Mouse (Mus musculus) forebrain, embryonic 15.5 days (tissue): ENCODE results near the gene Oca2. TPM values are rescaled to one million over a fixed set of nuclear protein-coding genes. Genes with fewer than 3 reads are reported as not detected.
A peak's percentile ranks its signal among the peaks of the same experiment; 100 is the strongest.

Source experiments
- ATAC-seq: fragments of 200-750 bp; cut with Nextera tagmentation; replicated peaks from 2 replicates; pipeline ENCODE4 v1.8.0; 2017; ENCODE audit warnings: mild to moderate bottlenecking, moderate TSS enrichment, moderate library complexity
- H3K27ac ChIP-seq: fragments of 300-500 bp; sonication (generic); replicated peaks from 2 replicates; pipeline ENCODE4 v1.5.1; 2015; ENCODE audit warnings: mild to moderate bottlenecking, inconsistent platforms
- H3K27me3 ChIP-seq: fragments of 300-500 bp; sonication (generic); 2 replicates; pipeline ENCODE4 v1.6.1; 2015; ENCODE audit warnings: inconsistent platforms
- H3K36me3 ChIP-seq: fragments of 300-500 bp; sonication (generic); 2 replicates; pipeline ENCODE4 v1.6.1; 2015; ENCODE audit warnings: mild to moderate bottlenecking, inconsistent platforms
- H3K4me1 ChIP-seq: fragments of 300-500 bp; sonication (generic); 2 replicates; pipeline ENCODE4 v1.6.1; 2015; ENCODE audit warnings: inconsistent platforms
- H3K4me2 ChIP-seq: fragments of 300-500 bp; sonication (generic); replicated peaks from 2 replicates; pipeline ENCODE4 v1.6.1; 2015; ENCODE audit warnings: mild to moderate bottlenecking, inconsistent platforms
- H3K4me3 ChIP-seq: fragments of 300-500 bp; sonication (generic); 2 replicates; pipeline ENCODE4 v1.5.1; 2015; ENCODE audit warnings: mild to moderate bottlenecking, inconsistent platforms
- H3K9ac ChIP-seq: fragments of 300-500 bp; sonication (generic); replicated peaks from 2 replicates; pipeline ENCODE4 v1.6.1; 2015; ENCODE audit warnings: mild to moderate bottlenecking, inconsistent platforms
- H3K9me3 ChIP-seq: fragments of 300-500 bp; sonication (generic); 2 replicates; pipeline ENCODE4 v1.6.1; 2016; ENCODE audit warnings: inconsistent platforms
- WGBS: fragments of 180-500 bp; shearing (Covaris S2); methylation state at CpG from one replicate; pipeline ENCODE4 v1.1.7; 2015; ENCODE audit warnings: mixed read lengths; 5-methylcytosine and 5-hydroxymethylcytosine counted together
- polyA plus RNA-seq: library from polyadenylated mRNA; unstranded; fragments of >200 nt; fragmentation: Nextera tagmentation; extraction: Ambion mirVana; gene quantifications from 2 replicates; pipeline ENCODE4 v1.2.1, GENCODE M21; 2015

The Oca2 gene
- polyA plus RNA-seq, 1 experiment from 2014 or later: 1.0 TPM

- 90% methylated on average over 2 of the region's 2 CpGs for WGBS
- ATAC-seq: no peak
Measured at GRCm38 (mm10) chr7:56277506-56277905, 37.9 kb downstream of the Oca2 start.

GRCm38 (mm10) chr7:56291468-56292115 lies 52.0 kb downstream of the Oca2 start:
- Histone ChIP-seq H3K36me3 (no peaks in the 10 kb centered on the region), H3K27ac (no peak overlapping the region), H3K9me3 (no peaks in the 10 kb centered on the region), H3K27me3 (no peaks in the 10 kb centered on the region), H3K4me1 (no peaks in the 10 kb centered on the region), H3K4me2 (no peak overlapping the region), H3K4me3 (no peak overlapping the region), H3K9ac (no peak overlapping the region)
- ATAC-seq: peak; percentile 83
- 27% methylated on average over 6 of the region's 6 CpGs for WGBS

More at GRCm38 (mm10) chr7:56277506-56277905, 37.9 kb downstream of the Oca2 start:
- Histone ChIP-seq H3K9me3 (no peaks in the 10 kb centered on the region), H3K27ac (no peak overlapping the region), H3K36me3 (no peaks in the 10 kb centered on the region), H3K4me2 (no peak overlapping the region), H3K9ac (no peak overlapping the region), H3K4me1 (no peaks in the 10 kb centered on the region), H3K4me3 (no peak overlapping the region), H3K27me3 (no peaks in the 10 kb centered on the region)

- Histone ChIP-seq H3K4me1 (no peaks in the 10 kb centered on the region), H3K4me3 (no peak overlapping the region), H3K27ac (no peak overlapping the region), H3K36me3 (no peaks in the 10 kb centered on the region), H3K9me3 (no peaks in the 10 kb centered on the region), H3K9ac (no peak overlapping the region), H3K4me2 (no peak overlapping the region), H3K27me3 (no peaks in the 10 kb centered on the region)
- 9% methylated on average over 1 of the region's 1 CpGs for WGBS
- no peak for ATAC-seq
Measured at GRCm38 (mm10) chr7:56304408-56304807, 64.8 kb downstream of the Oca2 start.

- Histone ChIP-seq H3K36me3 (no peaks in the 10 kb centered on the region), H3K9ac (no peak overlapping the region), H3K27me3 (no peaks in the 10 kb centered on the region), H3K9me3 (no peaks in the 10 kb centered on the region), H3K4me3 (no peak overlapping the region), H3K4me1 (no peaks in the 10 kb centered on the region), H3K27ac (no peak overlapping the region), H3K4me2 (no peak overlapping the region)
- no peak for ATAC-seq
- WGBS: 86% methylated on average over 5 of the region's 5 CpGs
Measured at GRCm38 (mm10) chr7:56314358-56314757, 74.8 kb downstream of the Oca2 start.

- Histone ChIP-seq H3K9me3 (no peaks in the 10 kb centered on the region), H3K9ac (no peak overlapping the region), H3K36me3 (no peaks in the 10 kb centered on the region), H3K27ac (no peak overlapping the region), H3K27me3 (no peaks in the 10 kb centered on the region), H3K4me1 (no peaks in the 10 kb centered on the region), H3K4me2 (no peak overlapping the region), H3K4me3 (no peak overlapping the region)
- peak; percentile 51 for ATAC-seq
- WGBS: 33% methylated on average over 7 of the region's 7 CpGs
Measured at GRCm38 (mm10) chr7:56315630-56316529, 76.3 kb downstream of the Oca2 start.

- no peaks in the 10 kb centered on the region for H3K27me3 ChIP-seq
- H3K4me3 ChIP-seq: no peak overlapping the region
- no peak overlapping the region for H3K4me2 ChIP-seq
- H3K9ac ChIP-seq: no peak overlapping the region
- H3K4me1 ChIP-seq: no peaks in the 10 kb centered on the region
- no peaks in the 10 kb centered on the region for H3K9me3 ChIP-seq
- no peak for ATAC-seq
- H3K27ac ChIP-seq: no peak overlapping the region
- 34% methylated on average over 4 of the region's 4 CpGs for WGBS
- no peaks in the 10 kb centered on the region for H3K36me3 ChIP-seq
Measured at GRCm38 (mm10) chr7:56327738-56328137, 88.2 kb downstream of the Oca2 start.

GRCm38 (mm10) chr7:56348528-56348927 lies 109.0 kb downstream of the Oca2 start:
- Histone ChIP-seq H3K9me3 (no peaks in the 10 kb centered on the region), H3K4me1 (no peaks in the 10 kb centered on the region), H3K27ac (no peak overlapping the region), H3K4me2 (no peak overlapping the region), H3K36me3 (no peaks in the 10 kb centered on the region), H3K4me3 (no peak overlapping the region), H3K9ac (no peak overlapping the region), H3K27me3 (no peaks in the 10 kb centered on the region)
- 59% methylated on average over 3 of the region's 3 CpGs for WGBS
- ATAC-seq: no peak

GRCm38 (mm10) chr7:56356658-56357342 lies 117.2 kb downstream of the Oca2 start:
- Histone ChIP-seq H3K4me1 (no peaks in the 10 kb centered on the region), H3K9me3 (no peaks in the 10 kb centered on the region), H3K27me3 (no peaks in the 10 kb centered on the region), H3K36me3 (no peaks in the 10 kb centered on the region), H3K9ac (no peak overlapping the region), H3K4me2 (no peak overlapping the region), H3K4me3 (no peak overlapping the region), H3K27ac (no peak overlapping the region)
- WGBS: 78% methylated on average over 4 of the region's 4 CpGs
- ATAC-seq: no peak

GRCm38 (mm10) chr7:56381750-56382421 lies 142.3 kb downstream of the Oca2 start:
- no peaks in the 10 kb centered on the region for H3K27me3 ChIP-seq
- no peak overlapping the region for H3K4me3 ChIP-seq
- ATAC-seq: no peak
- H3K9me3 ChIP-seq: no peaks in the 10 kb centered on the region
- no peak overlapping the region for H3K27ac ChIP-seq
- WGBS: 85% methylated on average over 4 of the region's 4 CpGs
- no peak overlapping the region for H3K4me2 ChIP-seq
- no peaks in the 10 kb centered on the region for H3K4me1 ChIP-seq
- H3K36me3 ChIP-seq: no peaks in the 10 kb centered on the region
- H3K9ac ChIP-seq: no peak overlapping the region

GRCm38 (mm10) chr7:56382706-56383105 lies 143.1 kb downstream of the Oca2 start:
- Histone ChIP-seq H3K9ac (no peak overlapping the region), H3K27me3 (no peaks in the 10 kb centered on the region), H3K36me3 (no peaks in the 10 kb centered on the region), H3K4me3 (no peak overlapping the region), H3K9me3 (no peaks in the 10 kb centered on the region), H3K4me2 (no peak overlapping the region), H3K27ac (no peak overlapping the region), H3K4me1 (no peaks in the 10 kb centered on the region)
- no peak for ATAC-seq
- WGBS: 49% methylated on average over 1 of the region's 1 CpGs

GRCm38 (mm10) chr7:56388295-56388694 lies 148.7 kb downstream of the Oca2 start:
- WGBS: 90% methylated on average over 2 of the region's 2 CpGs
- H3K27ac ChIP-seq: no peak overlapping the region
- ATAC-seq: no peak
- H3K4me1 ChIP-seq: no peaks in the 10 kb centered on the region
- H3K9me3 ChIP-seq: no peaks in the 10 kb centered on the region
- H3K9ac ChIP-seq: no peak overlapping the region
- H3K4me3 ChIP-seq: no peak overlapping the region
- no peak overlapping the region for H3K4me2 ChIP-seq
- H3K27me3 ChIP-seq: no peaks in the 10 kb centered on the region
- H3K36me3 ChIP-seq: no peaks in the 10 kb centered on the region
